Mouse (Mus musculus) neural tube, embryonic 10.5 days (tissue): ENCODE measurements around the gene Ppdpf.

Source experiments
- DNase-seq: peaks from one replicate; pipeline ENCODE4 v3.0.0-alpha.2; 2017; ENCODE audit warnings: low spot score; ENCODE audit errors: extremely low spot score

Ppdpf gene

DNA sequence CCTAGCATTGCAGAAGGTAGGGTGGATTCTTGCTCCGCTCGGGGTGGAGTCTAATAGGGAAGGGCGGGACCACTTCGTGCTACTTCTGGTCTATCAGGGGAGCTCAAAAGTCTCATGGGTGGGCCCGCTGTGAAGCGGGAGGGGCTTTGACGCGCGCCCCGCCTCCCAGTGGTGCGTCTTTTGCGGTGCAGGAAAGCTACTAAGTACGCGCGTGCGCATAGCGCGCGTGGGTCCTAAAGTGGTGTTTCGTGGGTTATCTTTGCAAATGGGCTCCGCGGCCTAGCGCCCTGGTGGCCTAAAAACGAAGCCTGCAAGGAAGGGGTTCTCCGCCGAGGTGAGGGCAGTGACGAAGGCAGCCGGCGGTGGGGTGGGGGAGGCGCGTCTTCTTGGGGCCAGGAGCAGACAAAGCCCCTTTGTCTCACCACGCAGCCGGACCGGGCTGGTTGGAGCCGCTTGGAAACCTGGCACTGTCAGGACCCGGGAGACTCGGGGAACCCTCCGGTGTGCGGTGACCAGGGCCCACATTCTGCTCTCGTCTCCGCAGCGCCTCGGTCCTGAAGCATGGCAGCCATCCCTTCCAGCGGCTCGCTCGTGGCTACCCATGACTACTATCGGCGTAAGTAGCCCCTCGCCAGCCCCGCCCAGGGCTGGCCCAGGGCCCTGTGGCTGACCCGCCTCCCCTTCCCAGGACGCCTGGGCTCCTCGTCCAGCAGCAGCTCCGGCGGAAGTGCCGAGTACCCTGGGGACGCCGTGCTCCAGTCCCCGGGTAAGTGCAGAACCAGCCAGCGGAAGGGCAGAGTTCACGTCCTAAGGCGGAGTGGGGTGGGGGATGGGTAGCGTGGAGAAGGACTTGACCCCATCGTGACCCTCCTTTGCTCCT, at the start of gene Ppdpf:
Ppdpf (plus strand) TSS at position 127 of the 880 bp plus-strand sequence.
- peak; percentile 91 for DNase-seq

DNA sequence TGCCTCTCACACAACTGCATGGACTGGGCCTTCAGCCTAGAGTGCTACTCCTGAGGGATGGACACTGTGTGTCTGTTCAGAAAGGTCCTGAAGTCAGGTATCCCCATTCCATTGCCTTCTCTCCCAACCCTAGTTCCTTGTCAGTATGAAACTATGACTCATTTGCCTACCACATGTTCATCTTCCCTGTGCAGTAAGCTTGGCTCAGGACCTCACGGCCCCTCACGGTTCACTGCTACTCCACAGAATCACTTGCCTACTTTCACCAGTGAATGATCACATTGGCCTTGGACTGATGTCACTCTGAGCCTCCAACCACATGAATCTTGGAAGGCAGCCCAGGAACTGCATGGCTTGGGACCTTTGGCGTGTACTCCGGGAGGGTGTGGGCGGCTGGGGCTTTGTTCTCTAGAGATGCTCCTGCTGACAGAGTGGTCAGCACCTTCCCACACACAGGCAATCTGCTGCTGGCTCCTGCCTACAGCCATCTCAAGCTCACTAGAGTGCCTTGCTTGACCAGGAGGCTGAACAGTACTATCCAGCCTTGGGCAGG, 47.3 kb upstream of the Ppdpf start:
- no peak for DNase-seq

GRCm38 (mm10) chr2:181142703-181143135, 44.3 kb upstream of the Ppdpf start:
- DNase-seq: no peak

DNA sequence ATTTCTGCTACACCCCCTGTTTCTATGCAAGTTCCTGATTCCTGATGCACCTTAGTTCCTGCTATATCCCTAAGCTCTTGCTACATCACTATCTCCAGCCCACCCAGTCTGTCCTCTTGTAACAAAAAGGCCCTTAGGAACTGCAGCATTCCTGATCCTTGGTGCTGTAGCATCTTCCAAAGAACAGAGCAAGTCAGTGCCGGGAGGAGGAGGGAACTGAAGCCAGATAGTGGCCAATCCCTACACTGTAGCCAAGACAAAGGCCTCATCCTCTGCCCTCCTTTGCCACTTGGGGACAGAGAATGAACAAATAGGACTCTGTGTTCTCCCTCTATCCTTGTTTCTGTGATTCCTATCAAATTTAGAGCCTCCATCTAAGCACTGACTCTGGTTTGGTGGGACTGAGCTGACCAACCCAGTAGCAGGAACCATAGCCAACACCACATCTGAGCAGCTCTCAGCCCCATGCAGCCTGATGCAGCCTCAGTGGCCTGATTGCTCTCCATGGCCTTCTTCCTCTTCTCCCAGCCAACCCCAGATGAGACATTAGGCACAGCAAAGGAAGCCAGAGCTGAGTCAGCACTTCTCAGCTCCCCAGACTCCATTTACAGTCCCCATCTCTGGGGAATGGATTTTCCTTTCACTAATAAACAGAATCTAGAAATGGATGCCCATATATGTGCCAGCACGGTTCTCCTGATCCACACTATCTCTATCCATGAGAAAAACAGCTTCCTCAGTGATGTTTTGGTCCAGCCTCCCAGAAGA, 43.4 kb upstream of the Ppdpf start:
- no peak for DNase-seq

DNA sequence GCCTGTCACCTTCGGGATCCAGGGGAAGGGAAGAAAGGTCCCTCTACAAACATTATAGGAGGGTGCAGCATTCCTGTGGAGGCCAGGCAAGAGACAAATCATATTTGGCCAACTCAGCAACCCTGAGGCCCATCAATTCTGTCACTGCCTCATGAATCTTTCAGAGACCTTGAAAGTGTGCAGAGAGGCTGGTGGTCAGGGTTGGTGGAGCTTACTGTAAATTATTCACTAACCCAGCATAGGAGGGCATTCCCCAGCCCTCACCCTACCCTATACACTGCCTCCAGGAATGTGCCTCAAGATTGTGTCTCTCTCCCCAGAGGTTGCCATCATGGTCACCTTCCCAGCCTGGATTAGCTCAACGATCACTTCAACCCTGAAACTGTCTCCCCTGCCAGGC, 42.4 kb upstream of the Ppdpf start:
- DNase-seq: no peak

DNA sequence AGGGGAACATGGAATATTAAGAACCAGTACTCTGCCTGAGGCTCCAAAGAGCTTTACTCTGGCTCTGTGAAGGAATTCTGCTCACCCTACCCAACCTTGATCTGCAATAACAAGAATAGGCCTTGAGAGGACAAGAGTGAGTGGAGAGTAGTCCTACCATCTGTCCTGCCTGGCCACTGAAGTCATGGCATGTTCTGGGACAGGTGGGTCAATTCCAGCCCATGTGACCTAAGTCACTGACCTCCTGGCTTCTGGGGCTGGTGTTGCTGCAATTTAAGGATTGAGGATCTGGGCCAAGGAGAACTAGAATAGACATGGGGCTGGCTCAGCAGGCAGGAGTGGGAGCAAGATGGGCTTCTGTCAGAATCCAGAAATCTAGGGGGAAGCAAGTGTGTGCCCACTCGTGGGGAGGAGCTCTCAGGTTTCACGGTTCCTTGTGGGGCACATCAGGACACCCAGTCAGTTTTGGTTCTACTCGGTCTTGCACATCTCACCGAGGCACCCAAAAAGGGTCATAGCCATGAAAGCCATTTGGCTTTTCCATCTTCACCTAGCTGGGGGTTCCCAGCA, 40.0 kb upstream of the Ppdpf start:
- no peak for DNase-seq

DNA sequence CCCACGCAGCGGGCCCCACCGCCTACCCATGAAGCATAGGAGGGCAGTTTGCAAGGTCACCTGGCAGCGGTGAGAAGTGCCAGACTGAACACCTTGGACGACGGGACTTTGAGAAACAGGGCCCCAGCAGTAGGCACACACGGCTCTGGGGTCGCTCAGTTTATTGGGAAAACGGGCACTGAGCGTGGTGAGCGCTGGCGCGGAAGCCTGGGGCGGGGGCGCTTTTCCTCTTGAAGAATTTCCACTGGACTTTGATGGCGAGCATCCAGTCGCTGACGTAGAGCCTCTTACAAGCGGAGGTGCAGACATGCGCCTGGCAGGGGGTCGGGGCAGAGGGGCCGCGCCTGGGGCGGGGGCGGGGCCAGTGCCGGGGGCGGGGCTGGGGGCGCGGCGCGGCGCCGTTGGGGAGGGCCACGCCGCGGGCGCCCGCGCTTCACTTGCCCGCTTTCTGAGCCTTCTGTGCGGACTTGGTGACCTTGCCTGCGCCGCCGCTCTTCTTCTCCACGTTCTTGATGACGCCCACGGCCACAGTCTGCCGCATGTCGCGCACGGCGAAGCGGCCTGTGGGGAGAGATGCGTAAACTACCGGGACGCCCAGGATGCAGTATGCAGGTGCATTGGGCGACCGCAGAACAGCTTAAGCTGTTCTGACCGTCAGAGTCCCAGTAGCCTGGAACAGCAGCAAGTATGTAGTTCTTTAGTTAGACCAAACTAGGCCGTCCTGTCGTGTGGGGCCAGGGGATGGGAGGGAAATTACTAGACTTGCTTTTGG, 39.3 kb upstream of the Ppdpf start:
- peak; percentile 55 for DNase-seq

DNA sequence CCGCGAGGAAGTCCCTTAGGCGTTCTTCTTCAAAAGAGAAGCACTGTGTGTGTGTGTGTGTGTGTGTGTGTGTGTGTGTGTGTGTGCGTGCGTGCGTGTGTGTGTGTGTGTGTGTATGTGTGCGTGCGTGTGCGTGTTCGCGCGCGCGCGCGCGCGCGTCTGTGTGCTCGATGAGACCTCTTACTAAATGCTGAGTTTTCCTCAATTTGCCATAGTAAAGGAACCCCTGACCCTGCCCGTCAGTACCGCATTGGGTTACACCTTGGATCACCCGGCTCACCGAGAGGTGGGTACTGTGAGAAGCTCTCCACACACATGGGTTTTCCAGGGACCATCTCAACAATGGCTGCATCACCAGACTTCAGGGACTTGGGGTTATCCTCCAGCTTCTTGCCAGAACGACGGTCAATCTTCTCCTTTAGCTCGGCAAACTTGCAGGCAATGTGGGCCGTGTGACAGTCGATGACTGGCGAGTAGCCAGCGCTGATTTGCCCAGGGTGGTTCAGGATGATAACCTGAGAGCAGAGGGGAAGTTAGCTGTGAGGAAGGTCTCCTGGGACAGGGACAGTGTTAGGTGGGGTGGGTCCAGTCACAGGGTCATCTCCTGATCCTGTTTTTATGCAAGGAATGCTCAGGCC, 38.6 kb upstream of the Ppdpf start:
- no peak for DNase-seq

GRCm38 (mm10) chr2:181150281-181150680, 36.8 kb upstream of the Ppdpf start:
- no peak for DNase-seq

- DNase-seq: no peak
These were observed 34.3 kb upstream of the Ppdpf start for GRCm38 (mm10) chr2:181152701-181153100.

GRCm38 (mm10) chr2:181153131-181153530, 33.9 kb upstream of the Ppdpf start:
- no peak for DNase-seq

DNA sequence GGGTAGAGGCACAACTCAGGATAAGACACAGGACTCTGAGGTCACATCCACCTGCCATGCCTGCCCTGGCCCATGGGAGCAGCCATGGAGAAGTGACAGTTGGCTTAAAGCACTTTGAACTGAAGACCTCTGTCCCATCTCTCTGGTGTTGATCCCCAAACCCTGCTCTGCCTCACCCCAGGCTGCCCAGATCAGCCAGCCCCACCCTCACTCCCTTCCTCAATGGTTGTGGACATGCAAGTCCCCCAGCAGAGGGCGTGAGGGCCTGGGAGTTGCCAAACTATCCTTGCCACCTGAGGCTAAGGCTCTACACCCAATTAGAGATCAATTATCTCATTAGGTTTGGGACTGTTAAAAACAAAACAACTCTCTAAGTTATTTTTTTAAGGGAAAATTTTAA, 33.2 kb upstream of the Ppdpf start:
- DNase-seq: no peak

DNA sequence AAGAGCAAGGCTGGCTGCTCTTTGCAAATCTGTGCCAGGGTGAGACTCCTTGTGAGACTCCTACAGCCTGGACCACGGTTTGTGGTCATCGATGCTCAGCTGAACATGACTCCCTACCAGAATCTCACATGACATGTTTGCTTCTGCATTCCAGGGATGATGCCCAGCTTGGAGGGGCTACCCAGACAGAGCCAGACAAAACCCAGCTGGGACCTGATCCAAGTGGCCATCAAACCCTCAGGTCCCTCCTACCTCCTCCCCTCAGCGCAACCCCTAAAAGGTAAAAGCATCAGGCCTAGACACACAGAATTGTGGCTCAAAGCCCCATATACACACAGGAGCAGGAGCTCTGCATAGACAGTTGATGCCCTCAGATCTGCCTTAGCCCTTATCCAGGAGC, 32.7 kb upstream of the Ppdpf start:
- DNase-seq: no peak

DNA sequence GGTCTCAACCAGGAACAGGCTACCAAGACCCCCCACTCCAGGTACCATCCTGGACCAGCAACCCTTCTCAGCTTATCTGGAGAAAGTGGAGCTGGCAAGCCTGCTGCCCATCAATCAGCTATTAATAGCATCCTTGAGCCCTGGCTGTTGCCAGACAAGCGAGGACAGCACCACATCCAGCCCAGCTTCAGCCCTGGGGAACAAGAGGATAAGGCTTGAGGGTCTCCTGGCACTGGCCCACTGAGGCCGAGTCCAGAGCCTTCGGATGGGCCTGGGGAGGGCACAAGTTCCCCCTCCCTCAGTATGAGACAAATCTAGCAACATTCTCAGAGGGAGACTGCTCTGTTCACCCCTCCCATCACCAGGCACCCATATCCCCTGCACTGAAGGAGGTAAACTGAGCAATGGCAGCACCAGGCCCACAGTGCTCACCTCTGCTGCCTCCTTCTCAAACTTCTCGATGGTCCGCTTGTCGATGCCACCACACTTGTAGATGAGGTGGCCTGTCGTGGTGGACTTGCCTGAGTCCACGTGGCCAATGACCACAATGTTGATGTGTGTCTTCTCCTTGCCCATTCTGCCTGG, 32.1 kb upstream of the Ppdpf start:
- DNase-seq: no peak

- no peak for DNase-seq
These were observed 31.2 kb upstream of the Ppdpf start for GRCm38 (mm10) chr2:181155801-181156200.

DNA sequence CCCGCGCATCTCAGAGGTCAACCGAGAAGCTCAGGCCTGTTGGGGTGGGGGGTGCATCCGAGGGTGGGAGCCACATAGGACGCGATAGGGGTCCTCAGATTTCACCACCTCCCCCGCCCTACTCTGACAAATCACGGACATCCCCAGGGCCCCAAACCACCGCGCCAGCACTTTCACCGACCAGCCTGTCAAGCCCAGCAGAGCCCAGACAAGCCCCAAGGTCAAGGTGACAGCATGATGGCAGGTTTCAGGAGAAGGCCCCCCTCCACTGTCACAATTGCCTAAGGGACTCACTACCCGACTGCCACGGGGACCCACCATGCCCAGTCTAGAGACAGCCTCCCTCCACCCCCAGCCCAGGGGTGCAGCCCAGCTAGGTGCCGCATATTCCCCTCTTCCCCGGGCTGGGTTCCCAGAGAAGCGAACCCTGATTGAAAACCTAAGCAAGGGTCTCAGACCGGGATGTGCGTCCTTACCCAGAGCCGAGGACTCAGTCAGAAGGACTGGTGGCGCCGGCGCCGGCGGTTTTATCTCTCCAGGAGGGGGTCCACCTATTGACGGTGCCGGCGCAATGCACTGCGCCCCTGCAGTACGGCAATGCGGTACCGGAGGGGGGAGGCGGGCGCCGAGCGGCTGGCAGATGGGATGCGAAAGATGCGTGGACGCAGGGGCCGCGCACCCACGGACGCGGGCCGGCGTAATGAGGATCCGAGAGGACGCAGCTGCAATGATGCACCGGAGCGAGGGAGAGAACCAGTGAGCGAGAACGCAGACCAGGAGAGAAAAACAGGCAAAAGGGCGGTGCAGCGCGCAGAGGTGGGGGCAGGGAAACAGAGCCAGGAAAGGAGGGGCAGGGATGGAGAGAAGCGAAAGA, 30.6 kb upstream of the Ppdpf start, which contains the start of gene Eef1a2:
Eef1a2 (minus strand) TSS at position 767 of the 874 bp plus-strand sequence.
- DNase-seq: no peak

DNA sequence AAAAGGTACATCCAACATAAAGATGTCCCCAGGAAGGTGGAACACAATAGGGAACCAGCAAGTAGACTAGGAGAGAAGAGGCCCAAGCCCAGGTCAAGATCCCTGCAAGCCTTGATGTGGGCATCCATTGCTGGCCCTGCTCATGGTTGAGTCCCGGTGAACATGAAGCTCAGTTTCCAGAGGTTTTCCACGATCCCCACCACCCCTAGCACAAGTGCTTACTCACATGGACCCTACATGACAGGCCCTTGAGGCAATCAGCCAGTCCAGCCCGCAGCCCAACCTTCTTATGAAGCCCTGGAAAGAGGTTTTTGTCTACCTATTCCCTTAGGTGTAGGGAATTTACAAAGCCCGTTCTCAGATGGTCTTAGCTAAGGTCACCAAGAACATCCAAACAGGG, 29.9 kb upstream of the Ppdpf start:
- no peak for DNase-seq

DNA sequence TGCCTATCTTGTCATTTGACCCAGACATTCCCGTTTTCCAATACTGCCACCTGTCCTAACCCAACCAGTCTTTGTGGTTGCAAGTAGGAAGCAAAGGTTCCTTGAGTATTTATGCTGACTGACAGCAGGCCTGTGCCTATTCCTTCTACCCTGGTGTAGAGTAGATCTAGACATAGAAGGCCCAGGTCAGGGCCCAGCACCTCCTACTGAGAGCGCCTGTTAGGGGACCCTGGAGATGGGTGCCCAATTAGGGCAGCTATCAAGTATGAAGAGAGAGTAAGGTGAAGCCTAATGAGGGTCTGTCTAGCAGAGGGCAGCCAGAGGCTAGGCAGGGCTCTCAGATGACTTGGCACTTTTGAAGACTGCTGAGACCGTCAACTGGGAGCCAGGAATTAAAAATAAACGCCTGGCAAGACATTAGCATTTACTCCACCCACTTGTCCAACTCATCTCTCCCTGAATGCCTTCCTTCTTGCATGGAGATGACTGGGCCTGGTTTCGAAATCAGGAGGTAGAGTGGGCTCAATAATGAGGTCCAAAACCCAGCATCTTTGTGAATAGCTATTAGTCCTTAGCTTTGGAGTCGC, 29.2 kb upstream of the Ppdpf start:
- DNase-seq: no peak

DNA sequence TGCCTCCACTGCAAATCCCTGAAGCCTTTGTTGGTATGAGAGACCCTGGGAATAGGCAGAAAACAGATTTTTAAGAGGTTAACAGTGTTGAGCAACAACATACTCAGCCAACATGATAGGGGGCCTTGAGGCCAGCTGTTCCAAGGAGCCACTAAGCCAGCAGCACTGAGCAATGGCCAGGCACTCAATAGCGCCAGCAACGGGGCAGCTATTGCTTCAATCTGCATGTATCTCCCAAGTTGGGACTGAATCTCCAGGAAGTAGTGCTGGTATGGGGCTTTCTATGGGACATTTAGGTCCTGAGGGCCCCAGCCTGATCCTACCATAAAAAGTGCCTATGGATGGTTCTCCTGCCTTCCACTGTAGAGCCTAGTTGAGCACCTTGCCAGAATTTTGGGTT, 28.6 kb upstream of the Ppdpf start:
- DNase-seq: no peak
